ENCODE assay signal across 11 mouse cellular contexts in the genomic region with DNA sequence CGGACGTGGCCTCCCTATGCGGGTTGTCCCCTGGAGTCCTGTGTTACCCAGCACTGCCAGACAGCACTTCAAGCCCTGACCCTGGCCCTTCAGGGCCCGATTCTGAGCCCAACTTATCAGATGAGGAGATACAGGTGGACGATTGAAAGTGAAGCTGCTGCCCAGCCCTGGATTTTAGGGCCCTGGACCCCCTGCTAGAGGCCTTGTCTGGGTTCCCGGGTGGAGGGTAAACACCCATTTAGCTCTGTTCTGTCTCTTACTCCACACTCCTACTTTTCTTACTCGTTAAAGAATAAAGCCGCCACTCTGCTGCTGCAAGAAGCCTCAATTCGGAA. TPM values are rescaled to one million over a fixed set of nuclear protein-coding genes. Genes with fewer than 3 reads are reported as not detected.
DNase-seq lines count a peak whose midpoint lies in the region; ATAC-seq and TF ChIP-seq lines count a peak whose summit lies in the region.
"Had no signal": no experiment of that assay in that cellular context is flagged by ENCODE, and none has a peak within 500 bp of the region (broad histone marks: within the 10 kb centered on the region; RNA-seq: fewer than 3 reads in every experiment).

No protein-coding gene starts in this region.

- H3K4me3 ChIP-seq in gastrocnemius, adult 2 months = peak overlapping the region; percentile 75
- H3K4me3 ChIP-seq in lung, embryonic 16.5 days (ENCODE audit: low read length) = peak overlapping the region; percentile 32; the same call in 1 of the 2 replicates
- H3K4me3 ChIP-seq in liver, embryonic 11.5 days (ENCODE audit: low read depth, low read length) = peak overlapping the region; percentile 30
- peak overlapping the region; percentile 25 for H3K4me3 ChIP-seq in stomach, embryonic 15.5 days (replicated peaks)

- WGBS in lung, embryonic 16.5 days = 13% methylated on average over 9 of the region's 9 CpGs
- WGBS in liver, embryonic 11.5 days = 13% methylated on average over 9 of the region's 9 CpGs
- 15% methylated on average over 9 of the region's 9 CpGs for WGBS in stomach, embryonic 15.5 days

- peak overlapping the region; percentile 85 for H3K27ac ChIP-seq in gastrocnemius, adult 2 months
- no peak overlapping the region for H3K27ac ChIP-seq in lung, embryonic 16.5 days (ENCODE audit: low read length)
- H3K27ac ChIP-seq in liver, embryonic 11.5 days (ENCODE audit: low read depth, low read length) = no peak overlapping the region
- H3K27ac ChIP-seq in stomach, embryonic 15.5 days = no peak overlapping the region

- peaks cover 63% of the 10 kb centered on the region for H3K27me3 ChIP-seq in lung, embryonic 16.5 days (ENCODE audit: control insufficient read depth, insufficient read depth, low read depth, low read length)
- H3K27me3 ChIP-seq in liver, embryonic 11.5 days (replicated peaks; ENCODE audit: control insufficient read depth, insufficient read depth, low read length) = peaks cover 77% of the 10 kb centered on the region
- H3K27me3 ChIP-seq in stomach, embryonic 15.5 days (replicated peaks) = peaks cover 73% of the 10 kb centered on the region

- no peak overlapping the region; the same call in 1 of the 2 replicates for H3K9ac ChIP-seq in lung, embryonic 16.5 days (ENCODE audit: low read length)
- no peak overlapping the region for H3K9ac ChIP-seq in liver, embryonic 11.5 days (ENCODE audit: low read depth, low read length)
- no peak overlapping the region for H3K9ac ChIP-seq in stomach, embryonic 15.5 days

- no peaks in the 10 kb centered on the region for H3K36me3 ChIP-seq in lung, embryonic 16.5 days (ENCODE audit: control insufficient read depth, insufficient read depth, low read length)
- no peaks in the 10 kb centered on the region for H3K36me3 ChIP-seq in liver, embryonic 11.5 days (ENCODE audit: control insufficient read depth, insufficient read depth, low read length)
- no peaks in the 10 kb centered on the region for H3K36me3 ChIP-seq in stomach, embryonic 15.5 days

- peak overlapping the region; percentile 43 for H3K4me2 ChIP-seq in lung, embryonic 16.5 days (ENCODE audit: low read depth, low read length)
- H3K4me2 ChIP-seq in liver, embryonic 11.5 days = peak overlapping the region; percentile 54
- H3K4me2 ChIP-seq in stomach, embryonic 15.5 days = peak overlapping the region; percentile 48

- DNase-seq in gastrocnemius, adult 2 months = no peak
- DNase-seq in gastrocnemius, postnatal 10 days = no peak
- DNase-seq in lung, postnatal 4 days = no peak
- no peak for DNase-seq in liver, embryonic 11.5 days (ENCODE audit: low spot score)
- DNase-seq in adrenal gland, postnatal 4 days (ENCODE audit: low spot score in 2 of 2) = no peak
- DNase-seq in spleen, postnatal 10 days (ENCODE audit: low spot score in 2 of 2) = no peak
- DNase-seq: kidney, adult 11 months had no signal

- no peak for TF ChIP-seq CTCF in gastrocnemius, adult 2 months (IDR thresholded peaks at IDR 0.05)

- peaks cover 12% of the 10 kb centered on the region for H3K4me1 ChIP-seq in lung, embryonic 16.5 days (replicated peaks; ENCODE audit: control insufficient read depth, insufficient read depth, low read length)
- H3K4me1 ChIP-seq in liver, embryonic 11.5 days (replicated peaks; ENCODE audit: control insufficient read depth, insufficient read depth, low read length) = peaks cover 6% of the 10 kb centered on the region; the same call in 1 of the 2 replicates
- peaks cover 14% of the 10 kb centered on the region for H3K4me1 ChIP-seq in stomach, embryonic 15.5 days

- intact Hi-C loops in gastrocnemius, adult 2 months (cut with DNase I) = no loop called here

- no peak for ATAC-seq in lung, embryonic 16.5 days (ENCODE audit: low read depth)
- ATAC-seq in liver, embryonic 11.5 days (replicated peaks; ENCODE audit: low FRiP score) = no peak
- no peak for ATAC-seq in stomach, embryonic 15.5 days (ENCODE audit: insufficient read depth, low FRiP score, low read depth)

- no peaks in the 10 kb centered on the region for H3K9me3 ChIP-seq in lung, embryonic 16.5 days (ENCODE audit: control insufficient read depth, low read length)
- H3K9me3 ChIP-seq in liver, embryonic 11.5 days (ENCODE audit: control insufficient read depth, low read length) = no peaks in the 10 kb centered on the region
- H3K9me3 ChIP-seq in stomach, embryonic 15.5 days = no peaks in the 10 kb centered on the region

RNA-seq across cellular contexts. Expression of a gene that starts 1.7 kb away (rescaled TPM):
- total RNA-seq in gastrocnemius, adult 2 months (2021) = under 1 TPM in 1 of 2 experiments, not detected in 1; 0.31 TPM
- total RNA-seq in gastrocnemius, postnatal 10 days (2021) = 1 to 10 TPM in 1 of 2 experiments, under 1 TPM in 1; 0.33 to 1.3 TPM
- polyA plus RNA-seq in lung, embryonic 16.5 days (2015; fragmentation: Nextera tagmentation; extraction: Ambion mirVana) = 0.59 and 0.89 TPM in 2 replicates
- 0.53 and 0.73 TPM in 2 replicates for polyA plus RNA-seq in liver, embryonic 11.5 days (2014; fragmentation: Nextera tagmentation; extraction: Ambion mirVana)
- polyA plus RNA-seq in stomach, embryonic 15.5 days (2015; fragmentation: Nextera tagmentation; extraction: Ambion mirVana) = 0.59 and 0.63 TPM in 2 replicates
- 10 to 100 TPM; 18.6 to 22.4 TPM for total RNA-seq in adrenal gland, postnatal 4 days (2021)
- total RNA-seq: monocyte, adult 5-6 weeks had no signal

RNA-seq across cellular contexts. Expression of a gene that starts 10.2 kb away (rescaled TPM):
- 1 to 10 TPM; 8.2 to 8.7 TPM for total RNA-seq in gastrocnemius, adult 2 months (2021)
- 1 to 10 TPM; 5.5 to 8.5 TPM for total RNA-seq in gastrocnemius, postnatal 10 days (2021)
- 31.7 and 32.5 TPM in 2 replicates for polyA plus RNA-seq in lung, embryonic 16.5 days (2015; fragmentation: Nextera tagmentation; extraction: Ambion mirVana)
- 25.0 and 27.8 TPM in 2 replicates for polyA plus RNA-seq in liver, embryonic 11.5 days (2014; fragmentation: Nextera tagmentation; extraction: Ambion mirVana)
- 29.6 and 34.6 TPM in 2 replicates for polyA plus RNA-seq in stomach, embryonic 15.5 days (2015; fragmentation: Nextera tagmentation; extraction: Ambion mirVana)
- 10 to 100 TPM; 69.2 to 79.1 TPM for total RNA-seq in adrenal gland, postnatal 4 days (2021)

RNA-seq across cellular contexts. Expression of a gene that starts 13.5 kb away (rescaled TPM):
- under 1 TPM; 0.61 to 0.70 TPM for total RNA-seq in gastrocnemius, adult 2 months (2021)
- 1 to 10 TPM in 1 of 2 experiments, under 1 TPM in 1; 0.19 to 1.2 TPM for total RNA-seq in gastrocnemius, postnatal 10 days (2021)
- 1.1 and 3.7 TPM in 2 replicates for polyA plus RNA-seq in lung, embryonic 16.5 days (2015; fragmentation: Nextera tagmentation; extraction: Ambion mirVana)
- polyA plus RNA-seq in liver, embryonic 11.5 days (2014; fragmentation: Nextera tagmentation; extraction: Ambion mirVana) = 2.0 and 2.5 TPM in 2 replicates
- polyA plus RNA-seq in stomach, embryonic 15.5 days (2015; fragmentation: Nextera tagmentation; extraction: Ambion mirVana) = 2.5 and 3.6 TPM in 2 replicates
- total RNA-seq in adrenal gland, postnatal 4 days (2021) = 10 to 100 TPM; 10.0 to 15.7 TPM

RNA-seq across cellular contexts. Expression of a gene that starts 13.5 kb away (rescaled TPM):
- total RNA-seq in gastrocnemius, adult 2 months (2021) = 1 to 10 TPM; 1.0 to 1.2 TPM
- 1 to 10 TPM; 1.4 to 2.3 TPM for total RNA-seq in gastrocnemius, postnatal 10 days (2021)
- 2.2 and 2.9 TPM in 2 replicates for polyA plus RNA-seq in lung, embryonic 16.5 days (2015; fragmentation: Nextera tagmentation; extraction: Ambion mirVana)
- 2.7 and 2.9 TPM in 2 replicates for polyA plus RNA-seq in liver, embryonic 11.5 days (2014; fragmentation: Nextera tagmentation; extraction: Ambion mirVana)
- 2.7 and 2.8 TPM in 2 replicates for polyA plus RNA-seq in stomach, embryonic 15.5 days (2015; fragmentation: Nextera tagmentation; extraction: Ambion mirVana)
- total RNA-seq in adrenal gland, postnatal 4 days (2021) = 10 to 100 TPM; 10.6 to 11.4 TPM

RNA-seq across cellular contexts. Expression of a gene that starts 17.8 kb away (rescaled TPM):
- not detected for total RNA-seq in gastrocnemius, adult 2 months (2021)
- total RNA-seq in gastrocnemius, postnatal 10 days (2021) = not detected
- 0.52 and 0.79 TPM in 2 replicates for polyA plus RNA-seq in lung, embryonic 16.5 days (2015; fragmentation: Nextera tagmentation; extraction: Ambion mirVana)
- 0.30 and 0.95 TPM in 2 replicates for polyA plus RNA-seq in liver, embryonic 11.5 days (2014; fragmentation: Nextera tagmentation; extraction: Ambion mirVana)
- polyA plus RNA-seq in stomach, embryonic 15.5 days (2015; fragmentation: Nextera tagmentation; extraction: Ambion mirVana) = 7.5 and 9.3 TPM in 2 replicates
- 10 to 100 TPM; 24.0 to 30.0 TPM for total RNA-seq in adrenal gland, postnatal 4 days (2021)
- total RNA-seq: monocyte, adult 5-6 weeks had no signal
- polyA plus RNA-seq: cortical plate, adult 2 months had no signal

Comparison
In these comparisons a context has a peak if more than half of its experiments do, and no peak if none do; other contexts are left out.
1. H3K4me3 ChIP-seq: peak in every context shown above with its lines; median percentile 75 in gastrocnemius, adult 2 months; 32 in lung, embryonic 16.5 days; 30 in liver, embryonic 11.5 days; 25 in stomach, embryonic 15.5 days.
2. RNA of a gene that starts 1.7 kb away (total RNA-seq): 18.6 to 22.4 TPM in adrenal gland, postnatal 4 days; 0.33 to 1.3 TPM in gastrocnemius, postnatal 10 days and 0.31 TPM in gastrocnemius, adult 2 months; every median in the first group is over 4 times any median in the second.
3. RNA of a gene that starts 10.2 kb away (total RNA-seq): 69.2 to 79.1 TPM in adrenal gland, postnatal 4 days; 8.2 to 8.7 TPM in gastrocnemius, adult 2 months and 5.5 to 8.5 TPM in gastrocnemius, postnatal 10 days; every median in the first group is over 4 times any median in the second.
4. RNA of a gene that starts 13.5 kb away (total RNA-seq): 10.0 to 15.7 TPM in adrenal gland, postnatal 4 days; 0.19 to 1.2 TPM in gastrocnemius, postnatal 10 days and 0.61 to 0.70 TPM in gastrocnemius, adult 2 months; every median in the first group is over 4 times any median in the second.
5. Peak in every context shown above with its lines, with median percentiles within 50 percentile points of each other: H3K4me2 ChIP-seq.